Mouse (Mus musculus) c-Kit-positive CD71-positive TER-119-positive erythroid progenitor cells, embryonic 14.5 days (primary cell): Measurements from ENCODE around the gene Dnajc7.
"Not testable (repeated sequence)": the region's sequence is repeated elsewhere in the genome, so short reads cannot be mapped to it uniquely, and the experiment has no call there.

ENCODE experiments used
- DNase-seq: peaks from one replicate; pipeline ENCODE4 v3.0.0-alpha.2; 2013; ENCODE audit warnings: low spot score

Gene Dnajc7

DNA sequence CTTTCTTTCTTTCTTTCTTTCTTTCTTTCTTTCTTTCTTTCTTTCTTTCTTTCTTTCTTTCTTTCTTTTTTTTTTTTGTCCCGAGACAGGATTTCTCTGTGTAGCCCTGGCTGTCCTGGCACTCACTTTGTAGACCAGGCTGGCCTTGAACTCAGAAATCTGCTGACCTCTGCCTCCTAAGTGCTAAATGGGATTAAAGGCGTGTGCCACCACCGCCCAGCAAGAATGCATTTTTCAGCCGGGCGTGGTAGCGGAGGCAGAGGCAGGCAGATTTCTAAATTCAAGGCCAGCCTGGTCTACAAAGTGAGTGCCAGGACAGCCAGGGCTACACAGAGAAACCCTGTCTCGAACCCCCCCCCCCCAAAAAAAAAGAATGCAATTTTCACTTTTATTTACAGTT is 3.1 kb downstream of the Dnajc7 start:
- DNase-seq, result not testable (repeated sequence)

DNA sequence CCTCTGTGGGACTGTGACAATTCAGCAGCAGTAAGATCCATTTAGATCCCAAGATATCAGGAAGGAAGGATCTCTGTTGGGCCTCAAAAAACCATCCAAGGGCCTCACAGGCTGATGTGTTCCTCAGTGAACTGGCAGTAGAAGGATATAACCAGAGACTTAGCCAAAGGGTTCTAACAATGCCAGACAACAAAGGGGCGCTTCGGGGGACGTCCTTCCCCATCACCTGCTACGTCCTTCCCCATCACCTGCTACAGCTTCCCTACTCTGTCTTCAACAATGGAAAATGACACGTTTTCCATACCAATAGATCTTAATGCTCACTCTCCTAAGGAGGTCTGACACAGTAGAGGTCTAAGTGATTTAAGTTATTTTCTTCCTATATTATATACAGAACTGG is 3.6 kb downstream of the Dnajc7 start:
- no peak for DNase-seq

DNA sequence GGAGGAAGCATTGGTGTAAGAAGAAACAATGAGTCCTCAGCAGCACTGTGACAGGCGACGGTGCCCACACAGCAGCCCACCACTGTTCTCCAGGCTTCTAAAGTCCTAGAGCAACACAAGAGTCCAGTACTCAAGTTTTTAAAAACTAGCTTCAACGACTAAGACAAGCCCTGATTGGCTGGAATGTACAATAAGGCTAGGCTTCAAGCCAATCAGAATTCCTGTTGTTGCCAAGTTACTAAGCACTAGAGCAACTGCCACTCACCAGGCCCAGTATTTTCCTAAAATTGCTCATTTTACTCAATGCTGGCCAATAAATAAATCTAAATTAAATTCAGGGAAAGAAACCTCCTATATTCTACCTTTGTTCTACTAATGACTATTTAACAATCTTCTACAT is 6.7 kb downstream of the Dnajc7 start:
- no peak for DNase-seq

DNA sequence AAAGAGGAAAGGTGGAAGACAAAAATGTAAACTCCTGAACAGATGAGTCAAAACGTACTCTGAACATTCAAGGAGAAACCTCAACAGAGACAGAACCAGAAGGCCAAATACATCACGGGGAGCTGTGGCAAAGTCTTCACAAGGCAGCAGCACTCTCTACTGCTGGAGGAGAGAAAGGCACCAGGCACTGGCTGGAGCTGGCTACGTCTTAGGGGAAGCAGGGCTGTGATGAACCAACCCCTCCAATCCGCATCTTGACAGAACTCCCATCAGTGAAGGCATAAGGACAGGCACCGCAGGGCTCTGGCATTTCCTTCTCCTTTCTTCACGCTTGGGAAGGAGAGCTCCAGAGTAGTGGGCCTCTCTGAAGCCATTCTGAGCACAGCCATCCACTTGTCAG is 8.3 kb downstream of the Dnajc7 start:
- DNase-seq, result no peak

DNA sequence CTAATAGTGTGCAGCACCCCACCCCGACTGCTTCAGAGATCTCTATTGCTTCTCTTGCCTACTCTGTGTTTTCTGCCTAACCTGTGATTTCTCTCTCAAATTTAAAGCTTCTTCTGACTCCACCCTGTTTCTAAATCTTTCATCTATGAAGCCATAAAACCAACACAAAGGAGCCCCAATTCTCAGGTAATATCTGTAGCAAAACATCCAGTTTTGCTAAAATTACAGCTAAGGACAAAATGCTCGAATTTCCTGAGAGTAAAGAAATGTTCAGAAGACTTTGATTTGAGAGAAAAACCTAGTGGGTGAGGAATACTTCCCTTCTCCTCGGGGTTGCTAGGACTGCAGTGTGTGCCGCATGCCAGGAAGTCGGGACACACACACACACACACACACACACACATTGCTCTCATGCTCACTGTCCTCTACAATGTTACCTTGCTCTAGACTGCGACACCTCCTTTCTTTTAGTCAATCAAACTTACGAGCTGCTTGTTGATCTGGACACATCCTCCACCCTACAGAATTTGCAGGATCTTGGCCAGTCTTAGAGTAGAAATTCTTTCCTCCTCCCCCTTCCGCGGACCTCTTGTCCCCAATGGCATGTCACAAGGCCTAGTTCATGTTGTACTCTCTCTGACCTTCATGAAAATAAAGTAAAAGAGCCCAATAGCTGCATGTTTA is 9.8 kb downstream of the Dnajc7 start:
- DNase-seq, result no peak

DNA sequence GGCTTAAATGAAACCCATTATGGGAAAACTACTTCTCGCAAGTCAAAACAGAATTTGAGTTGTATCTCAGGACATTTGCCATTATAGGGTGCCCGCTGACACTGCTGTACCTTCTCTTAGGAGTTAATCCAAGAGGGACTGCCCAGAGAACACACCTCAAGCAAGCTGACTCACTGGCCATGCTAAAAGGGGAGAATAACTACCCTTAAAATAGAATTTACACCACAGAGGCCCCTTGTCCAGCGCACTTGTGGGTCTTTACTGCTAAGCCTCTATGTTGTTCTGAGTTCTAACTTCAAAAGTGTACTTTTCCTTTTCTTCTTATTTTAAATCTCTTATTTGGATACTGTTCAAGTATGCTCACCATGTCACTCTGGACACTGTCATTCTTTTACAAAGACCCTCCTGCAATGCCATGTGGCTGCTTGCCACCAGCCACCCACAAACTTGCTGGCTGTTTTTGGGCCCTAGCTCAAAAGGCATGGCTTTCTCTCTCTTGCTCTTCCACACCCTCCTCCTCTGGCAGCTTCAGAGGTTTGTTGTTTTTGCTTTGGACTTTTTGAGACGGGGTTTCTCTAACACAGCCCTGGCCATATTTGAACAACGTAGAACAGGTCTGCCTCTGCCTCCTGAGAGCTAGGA is 10.5 kb downstream of the Dnajc7 start:
- DNase-seq, result no peak

DNA sequence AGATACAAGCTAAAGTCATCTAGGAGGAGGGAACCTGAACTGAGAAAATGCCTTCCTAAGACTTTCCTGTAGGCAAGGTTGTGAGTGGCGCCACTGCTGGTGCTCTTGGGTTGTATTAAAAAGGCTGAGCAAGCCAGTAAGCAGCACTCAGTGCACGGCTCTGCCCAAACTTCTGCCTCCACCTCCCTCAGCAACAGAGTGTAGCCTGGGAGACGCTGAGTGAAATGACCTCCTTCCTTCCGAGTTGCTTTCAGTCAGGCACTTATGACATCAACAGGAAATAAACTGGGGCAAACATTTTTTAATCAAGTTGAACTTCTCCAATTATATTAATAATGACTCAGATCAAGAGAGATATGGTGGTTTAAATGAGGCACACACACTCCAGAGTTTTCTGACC is 11.2 kb downstream of the Dnajc7 start:
- DNase-seq, result no peak

DNA sequence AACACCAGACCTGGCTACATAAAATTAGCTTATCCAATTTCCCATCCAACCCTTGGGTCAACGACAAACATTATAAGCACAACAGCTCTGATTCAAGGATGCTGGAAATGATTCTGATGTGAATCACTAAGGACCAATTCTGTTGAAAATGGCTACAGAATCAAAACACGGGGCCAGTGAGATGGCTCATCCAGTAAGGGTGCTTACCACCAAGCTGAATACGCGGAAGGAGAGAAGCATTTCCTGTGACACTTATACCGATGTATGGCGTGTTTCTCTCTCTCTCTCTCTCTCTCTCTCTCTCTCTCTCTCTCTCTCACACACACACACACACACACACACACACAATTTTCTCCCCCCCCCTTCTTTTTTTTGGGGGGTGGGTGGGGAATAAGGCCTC is 12.8 kb downstream of the Dnajc7 start:
- DNase-seq, result no peak

DNA sequence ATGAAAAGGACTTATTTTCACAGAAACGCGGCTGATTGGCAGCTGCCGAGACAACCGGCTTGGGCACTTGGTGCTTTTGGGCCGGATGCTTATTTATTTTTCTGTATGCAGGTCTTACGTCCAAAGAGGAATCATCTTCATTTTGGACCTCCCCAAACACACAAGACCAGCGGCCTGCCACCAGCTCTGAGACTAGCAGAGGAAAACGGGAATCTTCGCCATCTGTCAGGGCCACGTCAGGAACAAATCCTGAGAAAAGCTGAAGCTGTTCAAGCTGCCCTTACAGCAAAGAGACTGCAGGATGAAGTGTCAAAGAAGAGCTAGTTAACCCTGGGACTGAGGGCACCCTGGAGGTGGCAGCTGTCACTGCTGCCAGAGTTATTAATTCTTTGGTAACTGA is 14.5 kb downstream of the Dnajc7 start:
- DNase-seq, result no peak

DNA sequence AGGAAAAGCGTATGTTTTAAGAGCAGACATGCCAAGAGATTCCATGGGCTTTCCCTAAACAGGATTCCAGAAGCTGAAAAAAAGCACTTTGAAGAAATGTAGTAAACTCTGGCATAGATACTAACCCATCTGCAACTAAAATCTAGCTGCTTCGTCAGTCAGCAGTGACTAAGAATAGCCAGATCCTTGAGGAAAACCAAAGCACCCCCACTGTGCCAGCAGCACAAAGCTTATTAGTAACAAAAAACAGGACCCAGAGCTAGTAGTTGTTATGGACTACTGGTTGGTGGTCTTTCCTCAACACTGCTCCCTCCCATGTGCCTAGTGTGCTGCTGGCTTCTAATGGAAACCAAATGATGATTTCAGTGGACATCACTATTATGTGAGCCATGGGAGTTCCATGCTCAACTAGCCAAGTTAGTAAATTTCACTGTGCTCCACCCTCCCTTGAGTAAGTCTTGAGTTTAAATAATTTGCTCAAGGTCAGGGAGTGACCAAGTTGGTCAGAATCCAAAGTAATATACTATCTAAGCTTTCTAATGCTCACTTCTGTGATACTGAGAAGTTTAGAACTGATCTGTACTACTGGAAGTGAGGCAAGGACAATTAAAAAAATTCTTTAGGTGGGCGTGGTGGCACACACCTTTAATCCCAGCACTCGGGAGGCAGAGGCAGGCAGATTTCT is 15.5 kb downstream of the Dnajc7 start:
- no peak for DNase-seq

DNA sequence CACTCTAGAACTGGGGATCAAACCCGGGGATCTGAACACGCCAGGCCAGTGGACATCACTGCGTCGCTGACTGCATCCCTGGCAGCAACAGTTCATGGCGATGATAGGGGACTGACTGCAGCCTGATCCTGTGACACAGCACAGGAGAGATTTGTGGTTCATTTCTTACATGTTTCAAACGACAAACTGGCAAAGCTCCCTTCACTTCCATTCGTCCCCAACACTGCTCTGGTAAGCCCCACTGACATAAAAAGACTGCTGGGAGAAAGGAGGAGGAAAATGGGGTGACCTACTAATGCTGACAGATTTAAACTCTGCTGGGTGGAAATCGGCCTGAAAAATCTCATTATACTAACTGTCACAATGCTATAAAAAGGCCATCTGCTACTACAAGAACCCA is 16.2 kb downstream of the Dnajc7 start:
- DNase-seq, result no peak

DNA sequence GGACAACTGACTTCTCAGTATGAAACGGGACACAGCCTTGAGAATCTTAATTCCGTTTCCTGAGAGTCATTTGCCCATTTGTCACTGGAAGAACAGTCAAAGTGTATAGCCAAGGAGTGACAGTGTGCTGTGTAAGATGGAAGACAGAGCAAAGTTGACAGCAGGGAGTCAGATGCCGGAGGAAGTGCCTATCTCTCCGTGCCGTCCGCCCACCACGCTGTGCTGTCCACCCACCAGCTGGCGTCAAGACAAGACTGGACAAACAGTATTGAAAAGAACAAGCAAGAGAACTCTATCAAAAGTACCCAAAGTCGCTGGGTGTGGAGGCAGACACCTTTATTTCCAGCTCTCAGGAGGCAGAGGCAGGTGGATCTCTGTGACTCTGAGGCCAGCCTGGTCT is 16.8 kb downstream of the Dnajc7 start:
- no peak for DNase-seq

DNA sequence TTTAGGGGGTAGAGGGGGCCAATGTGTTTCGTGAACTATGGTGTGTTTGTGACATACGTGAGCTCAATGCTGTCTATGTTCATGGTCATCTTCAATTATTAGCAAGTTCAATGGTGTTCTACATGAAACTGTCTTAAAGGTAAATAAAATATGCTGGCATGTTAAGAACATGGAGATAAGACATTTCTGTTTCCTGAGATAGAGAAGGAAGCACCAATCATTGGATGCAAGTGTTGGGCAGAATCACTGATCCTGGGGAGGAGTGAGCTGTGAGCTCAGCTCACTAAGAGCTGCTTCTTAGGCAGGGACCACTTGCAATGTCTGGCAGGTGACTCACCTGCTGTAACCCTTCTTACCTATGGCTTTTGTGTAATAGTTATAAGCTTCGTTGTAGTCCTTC is 18.6 kb downstream of the Dnajc7 start:
- no peak for DNase-seq

DNA sequence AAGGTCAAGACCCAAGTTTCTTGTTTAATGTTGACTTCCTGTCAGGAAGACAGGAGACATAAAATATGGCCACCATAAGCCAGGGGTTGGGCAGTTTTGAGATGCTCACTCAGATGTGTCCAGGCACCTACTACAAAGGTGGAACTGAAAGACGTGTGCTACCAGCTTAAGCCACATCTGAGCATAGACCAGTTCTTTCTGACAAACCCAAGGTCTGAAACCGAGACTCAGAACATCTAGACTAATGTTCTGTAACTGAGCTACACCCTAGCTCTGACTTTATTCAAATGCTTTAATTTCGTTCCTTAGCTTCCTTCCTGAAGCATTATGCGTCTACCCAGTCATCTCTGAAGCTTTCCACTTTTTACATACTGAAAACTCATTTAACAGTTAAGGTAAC is 21.9 kb downstream of the Dnajc7 start:
- DNase-seq, result no peak

DNA sequence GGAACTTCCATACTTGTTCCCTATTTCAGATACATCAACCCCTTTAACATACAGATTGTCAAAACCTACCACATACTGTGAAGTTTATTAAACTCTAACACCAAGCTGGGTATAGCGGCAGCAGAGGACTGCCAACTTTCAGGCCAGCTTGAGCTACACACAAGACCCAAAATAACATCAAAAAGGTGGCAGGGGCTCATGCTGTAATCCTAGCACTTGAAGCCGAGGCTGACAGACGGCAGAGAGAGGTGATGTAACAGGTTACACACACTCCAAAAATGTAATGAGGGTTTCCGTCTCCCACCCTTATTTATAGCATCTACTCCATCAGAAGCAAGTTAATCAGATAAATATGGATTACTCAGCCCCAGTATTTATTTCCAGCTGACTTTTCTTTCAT is 24.4 kb downstream of the Dnajc7 start:
- DNase-seq, result no peak

DNA sequence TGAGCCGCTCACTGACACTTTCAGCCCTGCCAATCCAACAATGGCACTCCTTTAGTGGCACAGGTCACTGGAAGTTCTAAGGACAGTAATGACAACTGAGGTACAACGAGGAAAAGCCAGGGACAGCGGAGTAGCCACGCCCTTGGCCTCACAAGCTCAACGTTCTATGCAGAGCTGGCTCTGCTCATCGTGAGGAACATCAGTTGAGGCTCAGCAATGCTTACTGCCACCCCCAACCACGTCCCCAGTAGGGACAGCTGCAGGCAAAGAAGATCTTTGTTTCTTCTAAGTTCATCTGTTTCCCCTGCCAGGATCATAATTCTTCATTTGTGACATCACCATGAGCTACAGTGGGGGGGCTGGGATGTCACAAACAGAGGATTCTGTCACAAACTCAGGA is 25.4 kb downstream of the Dnajc7 start:
- DNase-seq, result no peak

DNA sequence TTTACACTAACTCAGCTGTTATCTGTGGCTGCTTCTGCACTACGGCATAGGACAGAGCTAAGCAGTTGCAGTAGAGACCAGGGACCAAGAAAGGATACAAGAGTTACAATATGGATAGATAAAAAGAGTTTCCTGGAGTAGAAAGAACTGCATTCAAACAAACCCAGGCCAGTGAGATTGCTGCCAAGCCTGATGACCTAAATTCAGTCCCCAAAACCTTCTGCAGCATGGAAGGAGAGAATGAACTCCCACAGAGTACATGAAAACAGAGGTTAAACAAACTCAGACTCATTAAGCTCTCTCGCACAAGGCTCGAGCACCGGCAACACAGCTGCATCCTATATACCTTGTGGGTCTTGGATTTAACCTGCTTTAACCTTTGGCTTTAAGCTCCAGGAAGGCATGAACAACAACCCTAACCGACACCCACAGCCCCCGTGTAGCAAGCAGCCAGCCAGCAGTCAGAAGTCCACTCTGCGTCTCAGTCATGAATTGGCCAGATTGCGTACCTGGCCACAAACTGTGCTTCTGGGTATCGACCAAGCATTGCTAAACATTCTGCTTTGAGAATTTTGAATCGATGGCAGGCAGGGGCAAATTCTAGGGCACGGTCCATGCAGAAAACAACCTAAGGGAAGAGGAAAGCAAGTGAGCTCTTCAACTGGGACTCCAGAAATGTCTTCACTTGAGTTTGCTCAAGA is 27.5 kb downstream of the Dnajc7 start:
- DNase-seq, result no peak

DNA sequence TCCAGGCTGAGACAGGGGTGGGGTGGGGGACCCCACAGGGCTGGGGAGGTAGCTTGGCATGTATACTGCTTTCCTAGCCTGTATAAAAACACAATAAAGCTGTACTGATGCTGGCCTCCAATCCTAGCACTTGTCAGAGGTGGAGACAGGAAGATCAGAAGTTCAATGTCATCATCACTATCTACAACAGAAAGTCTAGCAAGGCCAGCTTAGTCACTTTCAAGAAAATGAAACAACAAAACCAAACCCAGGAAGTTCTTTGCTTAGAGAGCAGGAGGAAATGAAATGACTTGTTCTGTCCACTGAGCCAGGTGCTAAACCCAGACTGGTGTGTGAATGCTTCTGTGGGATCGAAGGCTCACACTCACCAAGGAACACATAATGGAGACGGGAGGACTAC is 31.5 kb downstream of the Dnajc7 start:
- DNase-seq, result no peak

DNA sequence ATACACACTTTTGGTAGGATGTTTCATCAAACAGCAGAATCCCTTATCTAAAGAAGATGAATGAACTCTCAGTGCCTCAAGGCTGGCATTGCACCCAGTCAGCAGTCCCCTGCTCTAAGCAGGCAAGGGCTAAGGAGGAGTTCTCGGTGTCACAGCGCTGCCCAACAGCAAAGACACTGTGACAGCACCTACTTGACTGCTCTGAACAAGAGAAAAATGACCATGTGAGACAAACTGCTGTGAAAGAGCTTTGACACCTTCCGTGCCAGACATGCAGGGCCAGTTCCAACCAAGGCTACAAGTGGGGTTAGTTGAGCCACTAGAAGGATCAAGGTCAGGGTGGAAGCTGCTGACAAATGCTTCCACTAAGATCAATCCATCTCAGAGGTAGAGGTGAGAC is 34.8 kb downstream of the Dnajc7 start:
- no peak for DNase-seq

DNA sequence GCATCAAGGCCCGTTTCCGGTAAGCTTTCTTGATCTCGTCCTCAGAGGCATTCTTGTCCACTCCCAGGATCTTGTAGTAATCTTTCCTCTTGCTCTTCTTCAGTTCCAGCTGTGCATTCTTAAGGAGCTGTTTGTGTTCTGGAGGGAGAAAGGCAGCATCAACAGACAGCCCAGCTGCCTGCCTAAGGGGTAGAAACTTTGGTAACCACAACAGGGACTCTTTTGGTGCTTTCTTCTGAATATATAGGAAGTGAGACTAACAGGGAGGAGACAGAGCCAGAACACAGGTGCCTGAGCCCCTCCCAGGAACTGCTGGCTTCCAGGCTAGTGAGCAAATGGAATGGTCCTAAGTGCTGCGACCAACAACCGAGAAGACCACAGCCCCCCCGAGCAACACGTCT is 35.4 kb downstream of the Dnajc7 start:
- DNase-seq, result no peak

DNA sequence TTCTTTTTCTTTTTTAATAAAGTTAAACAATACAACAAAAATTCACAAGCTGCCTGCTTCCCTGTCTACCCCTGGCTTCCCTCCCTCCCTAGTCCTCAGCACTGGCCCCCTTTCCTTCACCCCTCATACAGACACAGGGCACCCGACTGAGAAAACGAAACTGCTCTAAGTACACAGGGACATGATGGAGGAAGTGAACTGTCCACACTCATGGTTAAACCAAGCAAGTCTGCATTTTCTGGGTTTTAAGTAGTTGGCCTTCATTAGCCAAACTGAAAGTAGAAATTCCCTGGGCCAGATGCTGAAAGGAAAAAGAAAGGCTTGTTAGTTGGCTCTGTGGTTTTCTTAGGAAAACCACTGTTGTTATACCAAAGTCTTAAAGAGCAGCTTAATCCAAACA is 37.1 kb downstream of the Dnajc7 start:
- no peak for DNase-seq

DNA sequence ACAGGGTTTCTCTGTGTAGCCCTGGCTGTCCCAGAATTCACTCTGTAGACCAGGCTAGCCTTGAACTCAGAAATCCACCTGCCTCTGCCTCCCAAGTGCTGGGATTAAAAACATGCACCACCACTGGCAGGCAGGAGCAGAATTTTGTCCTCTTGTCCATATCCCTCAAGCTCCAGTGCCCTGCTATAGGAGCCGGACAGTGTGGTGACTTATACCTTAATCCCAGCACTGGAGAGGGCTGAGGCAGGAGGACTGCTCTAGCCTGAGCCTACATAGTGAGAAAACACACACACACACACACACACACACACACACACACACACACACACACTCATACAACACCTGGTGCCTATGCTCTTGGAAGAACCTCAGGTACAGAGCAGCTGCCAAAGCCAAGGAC is 37.6 kb downstream of the Dnajc7 start:
- not testable (repeated sequence) for DNase-seq

DNA sequence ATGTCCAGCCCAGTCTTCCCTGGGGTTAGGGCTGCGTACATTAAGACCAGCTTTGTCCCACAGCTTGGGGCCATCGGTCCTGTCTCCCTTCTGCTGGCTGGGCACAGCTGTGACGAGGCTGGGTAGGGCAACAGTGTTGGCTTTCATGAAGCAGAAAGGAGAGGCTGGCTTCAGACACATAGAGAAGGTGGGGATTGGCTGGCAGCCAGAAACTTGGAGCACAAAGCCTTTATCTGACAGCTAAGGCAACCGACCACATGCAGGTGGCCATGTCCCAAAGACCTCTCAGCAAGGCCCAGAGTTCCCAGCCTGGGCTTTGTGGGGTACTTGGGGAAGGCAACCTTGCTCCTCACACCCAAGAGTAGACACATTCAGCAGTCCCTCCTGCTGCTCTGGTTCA is 38.2 kb downstream of the Dnajc7 start:
- no peak for DNase-seq
